Mouse (Mus musculus): ENCODE measurements at regions not wholly inside any gene's neighbourhood (a gene's known extent, or its start where the extent isn't known, plus 50 kb on each side); places are given as distances from the start of the nearest gene placed in this dataset.

DNA sequence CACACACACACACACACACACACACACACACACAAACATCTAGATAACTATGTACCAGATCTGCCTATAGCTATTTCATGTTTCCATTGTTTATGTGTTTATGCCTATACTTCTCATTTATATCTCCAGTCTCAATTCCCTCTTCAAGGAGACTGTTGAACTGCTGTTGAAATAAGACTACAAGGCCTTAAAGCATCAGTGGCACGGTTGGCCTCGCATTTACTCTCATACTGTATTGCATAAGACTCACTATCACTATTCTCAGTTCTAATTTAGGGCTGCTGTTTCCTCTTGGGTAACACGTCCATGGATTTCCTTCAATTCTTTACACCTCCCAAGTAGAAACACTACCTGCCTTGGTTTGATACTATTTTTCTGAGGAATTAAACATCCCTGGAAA, 414.5 kb upstream of the Ube2e3 start:
- no peak overlapping the region for H3K27ac ChIP-seq
- no peaks in the 10 kb centered on the region for H3K36me3 ChIP-seq (replicated peaks; ENCODE audit: control insufficient read depth, insufficient read depth, low read depth)
- no peak for ATAC-seq (ENCODE audit: insufficient read depth)
- H3K9ac ChIP-seq (replicated peaks): no peak overlapping the region
- 42% methylated on average over 3 of the region's 3 CpGs for WGBS (ENCODE audit: insufficient replicate concordance)
- no peak for DNase-seq (ENCODE audit: low read depth in 3 of 3, low spot score in 3 of 3)
- no peaks in the 10 kb centered on the region for H3K27me3 ChIP-seq (ENCODE audit: control insufficient read depth, insufficient read depth, low read length)
- no peak overlapping the region for H3K4me2 ChIP-seq (ENCODE audit: low read depth)
- H3K4me1 ChIP-seq (replicated peaks; ENCODE audit: control insufficient read depth in 2 of 2, insufficient read depth in 2 of 2, low read length in 1 of 2): no peaks in the 10 kb centered on the region
- H3K4me3 ChIP-seq (ENCODE audit: insufficient read depth in 1 of 2, low read depth in 2 of 2, low read length in 2 of 2): no peak overlapping the region
- no peak for TF ChIP-seq CTCF (IDR thresholded peaks at IDR 0.05; ENCODE audit: low read depth)
- TF ChIP-seq EP300 (IDR thresholded peaks at IDR 0.05; ENCODE audit: low read depth): no peak
- no peaks in the 10 kb centered on the region for H3K9me3 ChIP-seq (ENCODE audit: control insufficient read depth, low read length)

DNA sequence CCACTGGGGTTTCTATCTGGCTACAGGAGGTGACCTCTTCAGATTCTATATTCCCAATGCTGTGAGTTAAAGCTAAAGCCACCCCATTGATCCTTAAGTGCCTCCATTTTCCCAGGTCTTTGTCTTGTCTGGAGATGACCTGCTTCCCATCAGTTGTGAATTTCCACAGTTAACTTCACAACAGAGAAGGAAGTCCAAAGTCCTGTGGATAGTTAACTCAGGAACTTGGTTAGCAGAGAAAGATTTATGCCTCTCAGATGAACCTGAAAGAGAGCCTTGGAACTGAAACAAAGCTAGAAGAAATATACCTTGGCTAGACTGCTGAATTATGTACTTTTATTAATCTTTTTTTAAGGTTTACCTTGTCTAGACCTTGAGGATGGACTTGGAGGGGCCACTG, 431.1 kb upstream of the Ube2e3 start:
- TF ChIP-seq CTCF (IDR thresholded peaks at IDR 0.05; ENCODE audit: low read depth): no peak
- TF ChIP-seq EP300 (IDR thresholded peaks at IDR 0.05; ENCODE audit: low read depth): no peak
- Histone ChIP-seq H3K4me2 (ENCODE audit: low read depth) (no peak overlapping the region), H3K36me3 (replicated peaks; ENCODE audit: control insufficient read depth, insufficient read depth, low read depth) (no peaks in the 10 kb centered on the region), H3K4me1 (replicated peaks; ENCODE audit: control insufficient read depth in 2 of 2, insufficient read depth in 2 of 2, low read length in 1 of 2) (no peaks in the 10 kb centered on the region), H3K4me3 (ENCODE audit: insufficient read depth in 1 of 2, low read depth in 2 of 2, low read length in 2 of 2) (no peak overlapping the region), H3K27me3 (ENCODE audit: control insufficient read depth, insufficient read depth, low read length) (no peaks in the 10 kb centered on the region), H3K9me3 (ENCODE audit: control insufficient read depth, low read length) (no peaks in the 10 kb centered on the region), H3K27ac (no peak overlapping the region), H3K9ac (replicated peaks) (no peak overlapping the region)
- DNase-seq (ENCODE audit: low read depth in 3 of 3, low spot score in 3 of 3): no peak
- ATAC-seq (ENCODE audit: insufficient read depth): no peak

DNA sequence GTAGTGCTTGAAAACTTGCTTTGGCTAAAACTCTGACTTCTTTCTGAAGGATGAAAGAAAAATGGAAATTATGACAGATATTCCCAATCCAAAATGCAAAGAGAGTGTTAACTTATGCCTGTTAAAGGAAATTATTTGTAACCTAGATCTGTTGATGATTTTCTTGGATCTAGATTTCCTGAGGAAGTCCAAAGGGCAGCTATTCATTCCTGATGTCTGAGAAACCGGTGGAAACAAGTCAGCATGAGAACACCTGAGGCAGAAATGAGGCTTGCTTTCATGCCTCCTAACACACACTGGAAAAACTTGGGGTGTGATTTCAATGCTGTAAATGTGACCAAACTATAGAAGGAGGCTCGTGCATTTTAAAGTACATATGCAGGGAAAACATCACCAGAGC, 432.9 kb upstream of the Ube2e3 start:
- H3K27me3 ChIP-seq (ENCODE audit: control insufficient read depth, insufficient read depth, low read length): no peaks in the 10 kb centered on the region
- TF ChIP-seq EP300 (IDR thresholded peaks at IDR 0.05; ENCODE audit: low read depth) (no peak), CTCF (IDR thresholded peaks at IDR 0.05; ENCODE audit: low read depth) (no peak)
- no peaks in the 10 kb centered on the region for H3K9me3 ChIP-seq (ENCODE audit: control insufficient read depth, low read length)
- H3K27ac ChIP-seq: no peak overlapping the region
- WGBS (ENCODE audit: insufficient replicate concordance): 39% methylated on average over 2 of the region's 2 CpGs
- H3K9ac ChIP-seq (replicated peaks): no peak overlapping the region
- no peak overlapping the region for H3K4me2 ChIP-seq (ENCODE audit: low read depth)
- H3K36me3 ChIP-seq (replicated peaks; ENCODE audit: control insufficient read depth, insufficient read depth, low read depth): no peaks in the 10 kb centered on the region
- no peak overlapping the region for H3K4me3 ChIP-seq (ENCODE audit: insufficient read depth in 1 of 2, low read depth in 2 of 2, low read length in 2 of 2)
- DNase-seq (ENCODE audit: low read depth in 3 of 3, low spot score in 3 of 3) (no peak), ATAC-seq (ENCODE audit: insufficient read depth) (no peak)
- H3K4me1 ChIP-seq (replicated peaks; ENCODE audit: control insufficient read depth in 2 of 2, insufficient read depth in 2 of 2, low read length in 1 of 2): no peaks in the 10 kb centered on the region

DNA sequence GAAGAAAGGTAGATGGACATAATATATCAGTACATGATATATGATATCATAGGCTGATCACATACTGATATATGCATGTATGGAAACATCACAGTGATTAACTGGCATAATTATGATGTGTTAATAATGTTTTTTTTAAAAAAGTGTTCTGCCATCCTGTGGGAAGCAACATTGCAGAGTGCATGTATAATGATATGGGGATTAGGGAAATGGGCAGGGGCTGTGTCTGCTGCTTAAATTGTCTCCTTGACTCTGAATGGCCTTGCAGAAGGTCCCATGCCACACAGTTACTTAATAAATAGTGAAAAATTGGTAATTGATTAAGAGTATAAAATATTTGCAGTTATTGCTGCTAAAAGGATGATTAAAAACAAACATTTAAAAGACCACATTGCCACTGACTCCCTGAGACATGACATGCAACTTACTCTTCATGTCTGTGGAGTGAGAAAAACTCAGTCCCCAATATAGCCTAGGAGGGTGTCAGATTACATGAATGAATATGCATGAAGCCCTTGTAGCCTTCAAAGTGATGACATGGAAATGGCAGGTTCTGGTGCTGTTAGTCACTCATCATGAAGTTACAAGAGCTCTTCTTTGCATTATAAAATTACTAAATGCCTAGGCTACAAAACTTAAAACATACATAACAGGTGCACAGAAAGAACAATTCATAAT, 440.1 kb upstream of the Ube2e3 start:
- no peaks in the 10 kb centered on the region for H3K27me3 ChIP-seq (ENCODE audit: control insufficient read depth, insufficient read depth, low read length)
- no peaks in the 10 kb centered on the region for H3K4me1 ChIP-seq (replicated peaks; ENCODE audit: control insufficient read depth in 2 of 2, insufficient read depth in 2 of 2, low read length in 1 of 2)
- H3K4me2 ChIP-seq (ENCODE audit: low read depth): no peak overlapping the region
- DNase-seq (ENCODE audit: low read depth in 3 of 3, low spot score in 3 of 3) (no peak), ATAC-seq (ENCODE audit: insufficient read depth) (no peak)
- H3K36me3 ChIP-seq (replicated peaks; ENCODE audit: control insufficient read depth, insufficient read depth, low read depth): no peaks in the 10 kb centered on the region
- no peak overlapping the region for H3K9ac ChIP-seq (replicated peaks)
- TF ChIP-seq CTCF (IDR thresholded peaks at IDR 0.05; ENCODE audit: low read depth) (no peak), EP300 (IDR thresholded peaks at IDR 0.05; ENCODE audit: low read depth) (no peak)
- H3K9me3 ChIP-seq (ENCODE audit: control insufficient read depth, low read length): no peaks in the 10 kb centered on the region
- H3K27ac ChIP-seq: no peak overlapping the region
- H3K4me3 ChIP-seq (ENCODE audit: insufficient read depth in 1 of 2, low read depth in 2 of 2, low read length in 2 of 2): no peak overlapping the region

DNA sequence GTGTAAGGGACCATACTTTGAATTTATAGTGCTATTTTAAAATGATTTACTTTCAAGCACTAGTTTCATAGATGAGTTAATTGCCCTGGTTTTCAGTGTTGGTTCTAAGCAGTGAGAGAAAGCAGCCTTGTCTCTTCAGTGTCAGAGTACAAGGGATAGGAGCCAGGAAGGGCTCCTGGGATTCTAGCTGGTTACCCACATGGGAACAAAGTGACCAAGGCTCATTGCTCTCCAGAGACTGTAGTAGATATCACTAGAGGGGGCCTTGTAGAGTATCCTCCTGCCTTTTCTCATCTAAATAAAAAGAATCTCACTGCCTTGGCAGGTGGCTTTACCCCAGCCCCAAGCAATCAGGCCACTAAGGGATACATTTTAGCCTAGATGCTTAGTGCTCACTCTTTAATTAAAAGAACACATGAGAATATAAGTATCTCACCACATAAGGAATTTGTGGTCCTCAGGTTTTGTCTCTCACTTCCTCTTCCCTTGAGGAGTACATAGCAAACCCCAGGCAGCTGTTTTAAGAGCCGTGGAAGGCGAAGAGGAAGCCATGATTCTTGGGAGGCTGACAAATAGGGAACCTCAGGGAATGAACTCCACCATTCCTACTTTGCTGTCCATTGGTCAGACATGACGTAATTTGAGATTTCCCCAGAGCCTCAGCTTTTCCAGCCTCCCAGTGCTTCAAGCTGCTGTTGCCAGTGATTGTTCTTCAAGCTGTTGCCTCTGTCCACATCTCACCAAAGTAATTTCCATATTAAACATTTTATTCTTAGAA, 449.2 kb upstream of the Ube2e3 start:
- no peak overlapping the region for H3K4me2 ChIP-seq (ENCODE audit: low read depth)
- no peak overlapping the region for H3K4me3 ChIP-seq (ENCODE audit: insufficient read depth in 1 of 2, low read depth in 2 of 2, low read length in 2 of 2)
- no peaks in the 10 kb centered on the region for H3K9me3 ChIP-seq (ENCODE audit: control insufficient read depth, low read length)
- no peak for DNase-seq (ENCODE audit: low read depth in 3 of 3, low spot score in 3 of 3)
- TF ChIP-seq EP300 (IDR thresholded peaks at IDR 0.05; ENCODE audit: low read depth): no peak
- no peak for TF ChIP-seq CTCF (IDR thresholded peaks at IDR 0.05; ENCODE audit: low read depth)
- H3K36me3 ChIP-seq (replicated peaks; ENCODE audit: control insufficient read depth, insufficient read depth, low read depth): no peaks in the 10 kb centered on the region
- no peaks in the 10 kb centered on the region for H3K4me1 ChIP-seq (replicated peaks; ENCODE audit: control insufficient read depth in 2 of 2, insufficient read depth in 2 of 2, low read length in 1 of 2)
- no peak overlapping the region for H3K27ac ChIP-seq
- no peak for ATAC-seq (ENCODE audit: insufficient read depth)
- no peaks in the 10 kb centered on the region for H3K27me3 ChIP-seq (ENCODE audit: control insufficient read depth, insufficient read depth, low read length)
- no peak overlapping the region for H3K9ac ChIP-seq (replicated peaks)
- 29% methylated on average over 3 of the region's 3 CpGs for WGBS (ENCODE audit: insufficient replicate concordance)
